34 mouse cellular contexts compared by ENCODE assay signal in the genomic region with DNA sequence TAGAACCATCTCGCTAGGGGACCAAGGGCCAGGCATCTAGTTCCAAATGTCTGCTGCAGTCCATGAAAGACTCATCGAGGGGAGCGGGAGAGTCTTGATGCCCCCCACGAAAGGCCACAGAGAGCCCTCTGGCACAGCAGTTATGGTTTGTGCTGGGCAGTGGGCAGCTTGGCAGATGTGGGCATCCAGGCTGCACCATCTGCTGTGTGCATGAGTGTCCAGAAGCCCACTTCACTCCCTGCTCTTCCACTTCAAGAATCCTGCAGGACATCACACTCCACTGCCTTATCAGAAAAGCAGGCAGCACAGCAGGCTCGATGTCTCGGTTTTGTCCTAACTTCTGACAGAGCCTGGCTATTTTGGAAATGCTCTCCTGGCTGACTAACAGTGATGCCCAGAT.
"Had no signal": no experiment of that assay in that cellular context is flagged by ENCODE, and none has a peak within 500 bp of the region (broad histone marks: within the 10 kb centered on the region; RNA-seq: fewer than 3 reads in every experiment).

No protein-coding gene starts in this region.

- H3K36me3 ChIP-seq: heart, embryonic 10.5 days; heart, embryonic 12.5 days; heart, embryonic 13.5 days; heart, embryonic 15.5 days; hindbrain, embryonic 10.5 days; hindbrain, embryonic 12.5 days; hindbrain, embryonic 13.5 days; hindbrain, embryonic 15.5 days; intestine, embryonic 15.5 days; kidney, embryonic 15.5 days had no signal

- H3K27me3 ChIP-seq: heart, embryonic 15.5 days; hindbrain, embryonic 12.5 days; hindbrain, embryonic 13.5 days; hindbrain, embryonic 15.5 days; intestine, embryonic 15.5 days; kidney, embryonic 15.5 days had no signal

- H3K4me3 ChIP-seq: heart, embryonic 10.5 days; heart, embryonic 12.5 days; heart, embryonic 13.5 days; heart, embryonic 15.5 days; hindbrain, embryonic 10.5 days; hindbrain, embryonic 12.5 days; hindbrain, embryonic 13.5 days; hindbrain, embryonic 15.5 days; intestine, embryonic 15.5 days; kidney, embryonic 15.5 days; layer of hippocampus, adult 2 months had no signal

- H3K9me3 ChIP-seq: heart, embryonic 10.5 days; heart, embryonic 12.5 days; heart, embryonic 13.5 days; heart, embryonic 15.5 days; hindbrain, embryonic 10.5 days; hindbrain, embryonic 12.5 days; hindbrain, embryonic 13.5 days; hindbrain, embryonic 15.5 days; intestine, embryonic 15.5 days; kidney, embryonic 15.5 days had no signal

- H3K4me1 ChIP-seq: hindbrain, embryonic 10.5 days; hindbrain, embryonic 12.5 days; hindbrain, embryonic 15.5 days; intestine, embryonic 15.5 days; kidney, embryonic 15.5 days had no signal

- H3K9ac ChIP-seq: heart, embryonic 12.5 days; heart, embryonic 13.5 days; heart, embryonic 15.5 days; hindbrain, embryonic 12.5 days; hindbrain, embryonic 13.5 days; hindbrain, embryonic 14.5 days; hindbrain, embryonic 15.5 days; intestine, embryonic 15.5 days; kidney, embryonic 15.5 days had no signal

- H3K4me2 ChIP-seq: heart, embryonic 11.5 days; heart, embryonic 12.5 days; heart, embryonic 13.5 days; heart, embryonic 15.5 days; hindbrain, embryonic 12.5 days; hindbrain, embryonic 13.5 days; hindbrain, embryonic 14.5 days; hindbrain, embryonic 15.5 days; intestine, embryonic 15.5 days; kidney, embryonic 15.5 days had no signal

- H3K27ac ChIP-seq: heart, embryonic 10.5 days; heart, embryonic 13.5 days; heart, embryonic 15.5 days; hindbrain, embryonic 10.5 days; hindbrain, embryonic 12.5 days; hindbrain, embryonic 13.5 days; hindbrain, embryonic 14.5 days; hindbrain, embryonic 15.5 days; hindbrain, postnatal 0 days; intestine, embryonic 15.5 days; kidney, embryonic 15.5 days; kidney, postnatal 0 days; layer of hippocampus, adult 2 months had no signal

- ATAC-seq: hindbrain, embryonic 16.5 days; hindbrain, postnatal 0 days; inflammation-experienced regulatory T-cells, adult 6 months; intestine, embryonic 15.5 days; intestine, embryonic 16.5 days; intestine, postnatal 0 days had no signal

- DNase-seq: heart, postnatal 10 days; heart, postnatal 14 days; heart, postnatal 36 days; heart, postnatal 4 days; kidney, adult 11 months; kidney, adult 18-20 months; kidney, adult 2 months; kidney, adult 8-10 months; kidney, adult 9 months; kidney, postnatal 10 days; kidney, postnatal 14 days; kidney, postnatal 36 days; kidney, postnatal 4 days; layer of hippocampus, adult 9-11 months; layer of hippocampus, postnatal 36 days had no signal
